Mouse (Mus musculus) heart, embryonic 11.5 days (tissue): ENCODE data around the gene Zfp12. TPM values are rescaled to one million over a fixed set of nuclear protein-coding genes. Genes with fewer than 3 reads are reported as not detected.
"Not testable (repeated sequence)": the region's sequence is repeated elsewhere in the genome, so short reads cannot be mapped to it uniquely, and the experiment has no call there.

Experiments
- ATAC-seq: fragments of 200-750 bp; cut with Nextera tagmentation; replicated peaks from 2 replicates; pipeline ENCODE4 v1.8.0; 2017; ENCODE audit warnings: moderate library complexity; ENCODE audit not compliant: insufficient number of reproducible peaks, low FRiP score, low TSS enrichment
- H3K27ac ChIP-seq: fragments of 300-500 bp; sonication (generic); 2 replicates; pipeline ENCODE4 v1.5.1; 2014; ENCODE audit warnings: mild to moderate bottlenecking, low read depth, low read length
- H3K27me3 ChIP-seq: fragments of 300-500 bp; sonication (generic); 2 replicates; pipeline ENCODE4 v1.6.1; 2014; ENCODE audit warnings: mild to moderate bottlenecking, low read length, mixed read lengths; ENCODE audit not compliant: control insufficient read depth, insufficient read depth
- H3K36me3 ChIP-seq: fragments of 300-500 bp; sonication (generic); 2 replicates; pipeline ENCODE4 v1.6.1; 2014; ENCODE audit warnings: mild to moderate bottlenecking, low read length, moderate library complexity, mixed read lengths; ENCODE audit not compliant: control insufficient read depth, insufficient read depth
- H3K4me1 ChIP-seq: fragments of 300-500 bp; sonication (generic); 2 replicates; pipeline ENCODE4 v1.6.1; 2014; ENCODE audit warnings: low read length; ENCODE audit not compliant: control insufficient read depth, insufficient read depth
- H3K4me2 ChIP-seq: fragments of 300-500 bp; sonication (generic); 2 replicates; pipeline ENCODE4 v1.6.1; 2014; ENCODE audit warnings: mild to moderate bottlenecking, moderate library complexity
- H3K4me3 ChIP-seq: fragments of 300-500 bp; sonication (generic); 2 replicates; pipeline ENCODE4 v1.5.1; 2014; ENCODE audit warnings: low read depth, low read length
- H3K9ac ChIP-seq: fragments of 300-500 bp; sonication (generic); 2 replicates; pipeline ENCODE4 v1.6.1; 2014; ENCODE audit warnings: mild to moderate bottlenecking, low read depth, low read length, moderate library complexity
- H3K9me3 ChIP-seq: fragments of 300-500 bp; sonication (generic); replicated peaks from 2 replicates; pipeline ENCODE4 v1.6.1; 2016; ENCODE audit warnings: low read length; ENCODE audit not compliant: control insufficient read depth
- WGBS: fragments of 180-500 bp; shearing (Covaris S2); extraction: QIAGEN DNeasy Blood & Tissue Kit; methylation state at CpG from one replicate; pipeline ENCODE4 v1.1.7; 2014; ENCODE audit not compliant: insufficient replicate concordance; 5-methylcytosine and 5-hydroxymethylcytosine counted together
- polyA plus RNA-seq: library from polyadenylated mRNA; unstranded; fragments of >200 nt; fragmentation: Nextera tagmentation; extraction: Ambion mirVana; gene quantifications from 2 replicates; pipeline ENCODE4 v1.2.1, GENCODE M21; 2014

Zfp12 gene
- polyA plus RNA-seq = 8.4 and 9.2 TPM in 2 replicates

GRCm38 (mm10) chr5:143235028-143235693 is at the start of gene Zfp12:
Gene Zfp12 (plus strand): TSS chr5:143235163.
- Histone ChIP-seq H3K36me3 (peaks cover 8% of the 10 kb centered on the region), H3K4me1 (peaks cover 10% of the 10 kb centered on the region), H3K4me3 (peak within 1 kb of the TSS; percentile 90), H3K9ac (peak within 1 kb of the TSS; percentile 92), H3K4me2 (peak within 1 kb of the TSS; percentile 73), H3K27ac (peak within 1 kb of the TSS; percentile 95), H3K9me3 (no peaks in the 10 kb centered on the region), H3K27me3 (no peaks in the 10 kb centered on the region)
- ATAC-seq = peak; percentile 93
- WGBS = 1% methylated on average over 58 of the region's 58 CpGs

GRCm38 (mm10) chr5:143188014-143188413 is 46.9 kb upstream of the Zfp12 start:
- H3K9me3 ChIP-seq, H3K36me3 ChIP-seq, H3K4me1 ChIP-seq, H3K9ac ChIP-seq, H3K4me3 ChIP-seq, ATAC-seq, H3K27ac ChIP-seq, H3K27me3 ChIP-seq, H3K4me2 ChIP-seq: not testable (repeated sequence)
- WGBS = no CpG with 5 or more reads among the region's 1 CpGs

GRCm38 (mm10) chr5:143192806-143193205 is 42.2 kb upstream of the Zfp12 start:
- Histone ChIP-seq H3K9ac (no peak overlapping the region), H3K4me3 (no peak overlapping the region), H3K9me3 (no peaks in the 10 kb centered on the region), H3K36me3 (no peaks in the 10 kb centered on the region), H3K4me1 (no peaks in the 10 kb centered on the region), H3K4me2 (no peak overlapping the region), H3K27ac (no peak overlapping the region), H3K27me3 (no peaks in the 10 kb centered on the region)
- ATAC-seq = no peak
- WGBS = 79% methylated on average over 8 of the region's 8 CpGs

- H3K4me3 ChIP-seq, H3K36me3 ChIP-seq, H3K4me2 ChIP-seq, H3K9me3 ChIP-seq, H3K27me3 ChIP-seq, ATAC-seq, H3K4me1 ChIP-seq, H3K9ac ChIP-seq, H3K27ac ChIP-seq: not testable (repeated sequence)
- WGBS = 46% methylated on average over 8 of the region's 8 CpGs
Observed at GRCm38 (mm10) chr5:143194747-143195146, 40.2 kb upstream of the Zfp12 start.

- no peaks in the 10 kb centered on the region for H3K4me1 ChIP-seq
- WGBS = 70% methylated on average over 2 of the region's 2 CpGs
- no peak for ATAC-seq
Observed at GRCm38 (mm10) chr5:143195166-143195565, 39.8 kb upstream of the Zfp12 start.

GRCm38 (mm10) chr5:143196506-143196905 is 38.5 kb upstream of the Zfp12 start:
- H3K27ac ChIP-seq = no peak overlapping the region
- no peaks in the 10 kb centered on the region for H3K27me3 ChIP-seq
- no peak overlapping the region for H3K4me3 ChIP-seq
- no peak overlapping the region for H3K4me2 ChIP-seq
- H3K4me1 ChIP-seq = no peaks in the 10 kb centered on the region
- no peak overlapping the region for H3K9ac ChIP-seq
- no peak for ATAC-seq
- no peaks in the 10 kb centered on the region for H3K9me3 ChIP-seq
- H3K36me3 ChIP-seq = no peaks in the 10 kb centered on the region
- WGBS = 69% methylated on average over 4 of the region's 4 CpGs

More at GRCm38 (mm10) chr5:143195166-143195565, 39.8 kb upstream of the Zfp12 start:
- Histone ChIP-seq H3K27me3 (no peaks in the 10 kb centered on the region), H3K27ac (no peak overlapping the region), H3K9me3 (no peaks in the 10 kb centered on the region), H3K4me3 (no peak overlapping the region), H3K4me2 (no peak overlapping the region), H3K9ac (no peak overlapping the region), H3K36me3 (no peaks in the 10 kb centered on the region)

GRCm38 (mm10) chr5:143205015-143205414 is 29.9 kb upstream of the Zfp12 start:
- no peak for ATAC-seq
- no peak overlapping the region for H3K27ac ChIP-seq
- H3K4me3 ChIP-seq = no peak overlapping the region

GRCm38 (mm10) chr5:143213832-143214231 is 21.1 kb upstream of the Zfp12 start:
- no peaks in the 10 kb centered on the region for H3K4me1 ChIP-seq
- no peaks in the 10 kb centered on the region for H3K36me3 ChIP-seq
- no peak overlapping the region for H3K4me2 ChIP-seq
- WGBS = 73% methylated on average over 2 of the region's 2 CpGs
- ATAC-seq = no peak
- no peaks in the 10 kb centered on the region for H3K9me3 ChIP-seq
- no peak overlapping the region for H3K4me3 ChIP-seq
- H3K27me3 ChIP-seq = no peaks in the 10 kb centered on the region
- H3K27ac ChIP-seq = no peak overlapping the region
- H3K9ac ChIP-seq = no peak overlapping the region

More at GRCm38 (mm10) chr5:143205015-143205414, 29.9 kb upstream of the Zfp12 start:
- no peaks in the 10 kb centered on the region for H3K4me1 ChIP-seq
- no peak overlapping the region for H3K9ac ChIP-seq
- no peaks in the 10 kb centered on the region for H3K36me3 ChIP-seq
- peaks cover 3% of the 10 kb centered on the region; the same call in 1 of the 2 replicates for H3K9me3 ChIP-seq
- no peak overlapping the region for H3K4me2 ChIP-seq
- H3K27me3 ChIP-seq = no peaks in the 10 kb centered on the region
- WGBS = 63% methylated on average over 3 of the region's 3 CpGs

GRCm38 (mm10) chr5:143220996-143221395 is 14.0 kb upstream of the Zfp12 start:
- H3K9me3 ChIP-seq = no peaks in the 10 kb centered on the region
- no peaks in the 10 kb centered on the region for H3K27me3 ChIP-seq
- no peak for ATAC-seq
- H3K4me1 ChIP-seq = no peaks in the 10 kb centered on the region
- no peak overlapping the region for H3K9ac ChIP-seq
- H3K4me3 ChIP-seq = no peak overlapping the region
- no peak overlapping the region for H3K4me2 ChIP-seq
- H3K27ac ChIP-seq = no peak overlapping the region
- no peaks in the 10 kb centered on the region for H3K36me3 ChIP-seq
- WGBS = 76% methylated on average over 5 of the region's 5 CpGs
